Mouse (Mus musculus): ENCODE data around the gene Fry.

GRCm38 (mm10) chr5:150337696-150338095 is 219.3 kb downstream of the Fry start:
- TF ChIP-seq EP300 (IDR thresholded peaks at IDR 0.05; ENCODE audit: low read depth) (no peak), CTCF (IDR thresholded peaks at IDR 0.05; ENCODE audit: low read depth) (no peak)
